Mouse (Mus musculus) G1E (cell line): ENCODE measurements around the gene Kif28.

Experiments used
- CTCF ChIP-seq: IDR thresholded peaks from 2 replicates; pipeline ENCODE4 v1.5.1; 2012; ENCODE audit warnings: low read depth, low read length, inconsistent platforms, mixed read lengths
- GATA1 ChIP-seq: IDR thresholded peaks from 2 replicates; pipeline ENCODE4 v1.6.1; 2012; ENCODE audit warnings: borderline replicate concordance, low read length, inconsistent platforms, mixed read lengths

GRCm38 (mm10) chr1:179688415-179688814 is 56.7 kb downstream of the Kif28 start:
- no peak for TF ChIP-seq CTCF
- no peak for TF ChIP-seq GATA1
